Mouse (Mus musculus): ENCODE results near the gene Gm10024.
"Not testable (repeated sequence)": the region's sequence is repeated elsewhere in the genome, so short reads cannot be mapped to it uniquely, and the experiment has no call there.

Gene Gm10024

GRCm38 (mm10) chr10:77711157-77711556 lies at the start of gene Gm10024:
Gene Gm10024 (plus strand): TSS chr10:77711457.
- not testable (repeated sequence) for DNase-seq

GRCm38 (mm10) chr10:77663949-77664665 lies 47.1 kb upstream of the Gm10024 start:
- DNase-seq = no peak

- DNase-seq = peak; percentile 18
These were observed 44.9 kb upstream of the Gm10024 start for GRCm38 (mm10) chr10:77666342-77666741.

- DNase-seq = no peak
These were observed 43.9 kb upstream of the Gm10024 start for GRCm38 (mm10) chr10:77667402-77667801.

GRCm38 (mm10) chr10:77670710-77671109 lies 40.5 kb upstream of the Gm10024 start:
- DNase-seq = no peak

GRCm38 (mm10) chr10:77671519-77671918 lies 39.7 kb upstream of the Gm10024 start:
- DNase-seq = no peak

GRCm38 (mm10) chr10:77673765-77674164 lies 37.5 kb upstream of the Gm10024 start:
- DNase-seq = peak; percentile 66

- peak; percentile 40 for DNase-seq
These were observed 33.7 kb upstream of the Gm10024 start for GRCm38 (mm10) chr10:77677562-77677961.

- DNase-seq = no peak
These were observed 28.3 kb upstream of the Gm10024 start for GRCm38 (mm10) chr10:77682994-77683393.

GRCm38 (mm10) chr10:77684181-77684580 lies 27.1 kb upstream of the Gm10024 start:
- DNase-seq = no peak

- no peak for DNase-seq
These were observed 25.2 kb upstream of the Gm10024 start, which contains the start of gene Tspear for GRCm38 (mm10) chr10:77685895-77686664. Gene Tspear (plus strand): TSS chr10:77686569.

GRCm38 (mm10) chr10:77687021-77687420 lies 24.2 kb upstream of the Gm10024 start:
- DNase-seq = no peak

GRCm38 (mm10) chr10:77690356-77690807 lies 20.9 kb upstream of the Gm10024 start, which contains the start of gene Gm19402:
Gene Gm19402 (minus strand): TSS chr10:77690757.
- DNase-seq = not testable (repeated sequence)

GRCm38 (mm10) chr10:77697133-77697532 lies 14.1 kb upstream of the Gm10024 start, which contains the start of gene Gm9508:
Gene Gm9508 (minus strand): TSS chr10:77697233.
- DNase-seq = no peak

GRCm38 (mm10) chr10:77706326-77706725 lies 4.9 kb upstream of the Gm10024 start, which contains the start of gene Gm10272:
Gene Gm10272 (plus strand): TSS chr10:77706626.
- DNase-seq = no peak

- DNase-seq = no peak
These were observed 1.4 kb upstream of the Gm10024 start for GRCm38 (mm10) chr10:77709831-77710230.

GRCm38 (mm10) chr10:77713734-77714133 lies 2.5 kb downstream of the Gm10024 start:
- no peak for DNase-seq

- no peak for DNase-seq
These were observed 4.2 kb downstream of the Gm10024 start, which contains the start of gene Gm10142 for GRCm38 (mm10) chr10:77715507-77715906. Gene Gm10142 (plus strand): TSS chr10:77715807.

- DNase-seq = not testable (repeated sequence)
These were observed 9.0 kb downstream of the Gm10024 start, which contains the start of gene Krtap12-1 for GRCm38 (mm10) chr10:77720299-77720698. Gene Krtap12-1 (plus strand): TSS chr10:77720599.

GRCm38 (mm10) chr10:77724855-77725254 lies 13.6 kb downstream of the Gm10024 start:
- DNase-seq = no peak

- no peak for DNase-seq
These were observed 14.9 kb downstream of the Gm10024 start, which contains the start of gene Gm10100 for GRCm38 (mm10) chr10:77726186-77726585. Gene Gm10100 (plus strand): TSS chr10:77726486.

GRCm38 (mm10) chr10:77728280-77728679 lies 17.0 kb downstream of the Gm10024 start:
- DNase-seq = no peak

GRCm38 (mm10) chr10:77729241-77729640 lies 18.0 kb downstream of the Gm10024 start:
- DNase-seq = peak; percentile 6

Data from thymus, postnatal 25 days (tissue).